Mouse (Mus musculus): ENCODE results near the gene Gm21976. TPM values are rescaled to one million over a fixed set of nuclear protein-coding genes. Genes with fewer than 3 reads are reported as not detected.

The Gm21976 gene
- total and polyA plus RNA-seq, 2 experiments from 2014 or later, result not detected

- Histone ChIP-seq H3K4me2 (ENCODE audit: low read depth, low read length) (peak overlapping the region; percentile 89), H3K27me3 (ENCODE audit: control insufficient read depth, insufficient read depth, low read length) (no peaks in the 10 kb centered on the region), H3K4me3 (ENCODE audit: low read depth, low read length) (peak overlapping the region; percentile 95), H3K27ac (ENCODE audit: low read depth) (peak overlapping the region; percentile 96), H3K9ac (replicated peaks; ENCODE audit: low read depth, low read length) (peak overlapping the region; percentile 87), H3K36me3 (replicated peaks; ENCODE audit: control insufficient read depth, insufficient read depth, low read length) (peaks cover 26% of the 10 kb centered on the region), H3K4me1 (ENCODE audit: control insufficient read depth, insufficient read depth) (peaks cover 13% of the 10 kb centered on the region; the same call in 1 of the 2 replicates), H3K9me3 (replicated peaks; ENCODE audit: control insufficient read depth, low read length) (no peaks in the 10 kb centered on the region)
- ATAC-seq (ENCODE audit: insufficient read depth, low read depth), result peak; percentile 12
- 0 out of 2 replicates have a peak, but pooled peaks have one; percentile 0 for TF ChIP-seq CTCF (IDR thresholded peaks at IDR 0.05; ENCODE audit: low read depth)
- TF ChIP-seq EP300 (IDR thresholded peaks at IDR 0.05; ENCODE audit: low read depth), result no peak
- under 1% methylated on average over 16 of the region's 16 CpGs for WGBS
- DNase-seq (ENCODE audit: low spot score), result no peak
Observed at GRCm38 (mm10) chr13:98263458-98263987, 16.2 kb upstream of the Gm21976 start.

GRCm38 (mm10) chr13:98264111-98264510 is 15.6 kb upstream of the Gm21976 start:
- Histone ChIP-seq H3K36me3 (replicated peaks; ENCODE audit: control insufficient read depth, insufficient read depth, low read length) (peaks cover 26% of the 10 kb centered on the region), H3K9me3 (replicated peaks; ENCODE audit: control insufficient read depth, low read length) (no peaks in the 10 kb centered on the region), H3K4me2 (ENCODE audit: low read depth, low read length) (peak overlapping the region; percentile 89), H3K9ac (replicated peaks; ENCODE audit: low read depth, low read length) (peak overlapping the region; percentile 87), H3K4me3 (ENCODE audit: low read depth, low read length) (peak overlapping the region; percentile 95), H3K27me3 (ENCODE audit: control insufficient read depth, insufficient read depth, low read length) (no peaks in the 10 kb centered on the region), H3K27ac (ENCODE audit: low read depth) (no peak overlapping the region), H3K4me1 (ENCODE audit: control insufficient read depth, insufficient read depth) (peaks cover 13% of the 10 kb centered on the region; the same call in 1 of the 2 replicates)
- TF ChIP-seq CTCF (IDR thresholded peaks at IDR 0.05; ENCODE audit: low read depth), result no peak
- TF ChIP-seq EP300 (IDR thresholded peaks at IDR 0.05; ENCODE audit: low read depth), result no peak
- DNase-seq (ENCODE audit: low spot score) (peak; percentile 28), ATAC-seq (ENCODE audit: insufficient read depth, low read depth) (no peak)
- WGBS, result 30% methylated on average over 5 of the region's 5 CpGs

- Histone ChIP-seq H3K27me3 (ENCODE audit: control insufficient read depth, insufficient read depth, low read length) (no peaks in the 10 kb centered on the region), H3K4me3 (ENCODE audit: low read depth, low read length) (no peak overlapping the region), H3K4me1 (ENCODE audit: control insufficient read depth, insufficient read depth) (peaks cover 13% of the 10 kb centered on the region; the same call in 1 of the 2 replicates), H3K9me3 (replicated peaks; ENCODE audit: control insufficient read depth, low read length) (no peaks in the 10 kb centered on the region), H3K27ac (ENCODE audit: low read depth) (no peak overlapping the region), H3K9ac (replicated peaks; ENCODE audit: low read depth, low read length) (no peak overlapping the region), H3K4me2 (ENCODE audit: low read depth, low read length) (no peak overlapping the region), H3K36me3 (replicated peaks; ENCODE audit: control insufficient read depth, insufficient read depth, low read length) (peaks cover 50% of the 10 kb centered on the region)
- DNase-seq (ENCODE audit: low spot score) (no peak), ATAC-seq (ENCODE audit: insufficient read depth, low read depth) (no peak)
- 93% methylated on average over 9 of the region's 9 CpGs for WGBS
- TF ChIP-seq EP300 (IDR thresholded peaks at IDR 0.05; ENCODE audit: low read depth), result no peak
- TF ChIP-seq CTCF (IDR thresholded peaks at IDR 0.05; ENCODE audit: low read depth), result no peak
Observed at GRCm38 (mm10) chr13:98274023-98274422, 5.7 kb upstream of the Gm21976 start.

GRCm38 (mm10) chr13:98275646-98276045 is 4.0 kb upstream of the Gm21976 start:
- DNase-seq (ENCODE audit: low spot score) (peak; percentile 79), ATAC-seq (ENCODE audit: insufficient read depth, low read depth) (peak; percentile 88)
- Histone ChIP-seq H3K27ac (ENCODE audit: low read depth) (peak overlapping the region; percentile 74), H3K9me3 (replicated peaks; ENCODE audit: control insufficient read depth, low read length) (no peaks in the 10 kb centered on the region), H3K36me3 (replicated peaks; ENCODE audit: control insufficient read depth, insufficient read depth, low read length) (peaks cover 41% of the 10 kb centered on the region), H3K9ac (replicated peaks; ENCODE audit: low read depth, low read length) (no peak overlapping the region), H3K4me2 (ENCODE audit: low read depth, low read length) (no peak overlapping the region), H3K27me3 (ENCODE audit: control insufficient read depth, insufficient read depth, low read length) (no peaks in the 10 kb centered on the region), H3K4me1 (ENCODE audit: control insufficient read depth, insufficient read depth) (peaks cover 13% of the 10 kb centered on the region; the same call in 1 of the 2 replicates), H3K4me3 (ENCODE audit: low read depth, low read length) (no peak overlapping the region)
- TF ChIP-seq CTCF (IDR thresholded peaks at IDR 0.05; ENCODE audit: low read depth) (no peak), EP300 (IDR thresholded peaks at IDR 0.05; ENCODE audit: low read depth) (no peak; the same call in 1 of the 2 replicates)
- 15% methylated on average over 4 of the region's 4 CpGs for WGBS

GRCm38 (mm10) chr13:98276253-98276652 is 3.4 kb upstream of the Gm21976 start:
- no peak for DNase-seq (ENCODE audit: low spot score)
- no peak for TF ChIP-seq CTCF (IDR thresholded peaks at IDR 0.05; ENCODE audit: low read depth)
- TF ChIP-seq EP300 (IDR thresholded peaks at IDR 0.05; ENCODE audit: low read depth), result no peak
- H3K27ac ChIP-seq (ENCODE audit: low read depth), result peak overlapping the region; percentile 74
- H3K27me3 ChIP-seq (ENCODE audit: control insufficient read depth, insufficient read depth, low read length), result no peaks in the 10 kb centered on the region
- H3K9me3 ChIP-seq (replicated peaks; ENCODE audit: control insufficient read depth, low read length), result no peaks in the 10 kb centered on the region
- no peak overlapping the region for H3K4me3 ChIP-seq (ENCODE audit: low read depth, low read length)
- H3K36me3 ChIP-seq (replicated peaks; ENCODE audit: control insufficient read depth, insufficient read depth, low read length), result peaks cover 35% of the 10 kb centered on the region
- 84% methylated on average over 7 of the region's 7 CpGs for WGBS
- no peak for ATAC-seq (ENCODE audit: insufficient read depth, low read depth)
- no peak overlapping the region for H3K9ac ChIP-seq (replicated peaks; ENCODE audit: low read depth, low read length)
- peaks cover 13% of the 10 kb centered on the region; the same call in 1 of the 2 replicates for H3K4me1 ChIP-seq (ENCODE audit: control insufficient read depth, insufficient read depth)
- no peak overlapping the region for H3K4me2 ChIP-seq (ENCODE audit: low read depth, low read length)

GRCm38 (mm10) chr13:98277501-98277900 is 2.2 kb upstream of the Gm21976 start:
- no peak for DNase-seq (ENCODE audit: low spot score)
- H3K27me3 ChIP-seq (ENCODE audit: control insufficient read depth, insufficient read depth, low read length), result no peaks in the 10 kb centered on the region
- no peaks in the 10 kb centered on the region for H3K9me3 ChIP-seq (replicated peaks; ENCODE audit: control insufficient read depth, low read length)
- no peak overlapping the region for H3K4me2 ChIP-seq (ENCODE audit: low read depth, low read length)
- no peak overlapping the region for H3K4me3 ChIP-seq (ENCODE audit: low read depth, low read length)
- ATAC-seq (ENCODE audit: insufficient read depth, low read depth), result no peak
- peaks cover 23% of the 10 kb centered on the region for H3K36me3 ChIP-seq (replicated peaks; ENCODE audit: control insufficient read depth, insufficient read depth, low read length)
- TF ChIP-seq CTCF (IDR thresholded peaks at IDR 0.05; ENCODE audit: low read depth) (no peak), EP300 (IDR thresholded peaks at IDR 0.05; ENCODE audit: low read depth) (no peak)
- no peak overlapping the region for H3K9ac ChIP-seq (replicated peaks; ENCODE audit: low read depth, low read length)
- H3K4me1 ChIP-seq (ENCODE audit: control insufficient read depth, insufficient read depth), result peaks cover 13% of the 10 kb centered on the region; the same call in 1 of the 2 replicates
- WGBS, result 78% methylated on average over 2 of the region's 2 CpGs
- no peak overlapping the region for H3K27ac ChIP-seq (ENCODE audit: low read depth)

All from heart, postnatal 0 days (tissue).